Mouse (Mus musculus) neural tube, embryonic 11.5 days (tissue): ENCODE data around the gene Snapc4. TPM values are rescaled to one million over a fixed set of nuclear protein-coding genes. Genes with fewer than 3 reads are reported as not detected.

Source experiments
- ATAC-seq: fragments of 200-750 bp; cut with Nextera tagmentation; 2 replicates; pipeline ENCODE4 v1.8.0; 2017; ENCODE audit warnings: moderate number of reproducible peaks, mild to moderate bottlenecking, moderate TSS enrichment, moderate library complexity; ENCODE audit not compliant: insufficient read depth, low FRiP score, low TSS enrichment
- DNase-seq: peaks from one replicate; pipeline ENCODE4 v3.0.0-alpha.2; 2015; ENCODE audit warnings: low spot score
- H3K27ac ChIP-seq: fragments of 300-500 bp; sonication (generic); 2 replicates; pipeline ENCODE4 v1.5.1; 2014; ENCODE audit warnings: low read depth, mild to moderate bottlenecking, low read length
- H3K27me3 ChIP-seq: fragments of 300-500 bp; sonication (generic); 2 replicates; pipeline ENCODE4 v1.6.1; 2014; ENCODE audit warnings: mild to moderate bottlenecking, low read length, mixed read lengths; ENCODE audit not compliant: control insufficient read depth, insufficient read depth
- H3K36me3 ChIP-seq: fragments of 300-500 bp; sonication (generic); 2 replicates; pipeline ENCODE4 v1.6.1; 2014; ENCODE audit warnings: mild to moderate bottlenecking, low read length, moderate library complexity, mixed read lengths; ENCODE audit not compliant: control insufficient read depth, insufficient read depth
- H3K4me1 ChIP-seq: fragments of 300-500 bp; sonication (generic); 2 replicates; pipeline ENCODE4 v1.6.1; 2014; ENCODE audit warnings: low read length, mixed read lengths; ENCODE audit not compliant: control insufficient read depth, insufficient read depth
- H3K4me2 ChIP-seq: fragments of 300-500 bp; sonication (generic); 2 replicates; pipeline ENCODE4 v1.6.1; 2014; ENCODE audit warnings: low read depth, mild to moderate bottlenecking, moderate library complexity
- H3K4me3 ChIP-seq: fragments of 300-500 bp; sonication (generic); 2 replicates; pipeline ENCODE4 v1.5.1; 2014; ENCODE audit warnings: low read depth, low read length
- H3K9ac ChIP-seq: fragments of 300-500 bp; sonication (generic); 2 replicates; pipeline ENCODE4 v1.6.1; 2014; ENCODE audit warnings: mild to moderate bottlenecking, low read length
- H3K9me3 ChIP-seq: fragments of 300-500 bp; sonication (generic); 2 replicates; pipeline ENCODE4 v1.6.1; 2016; ENCODE audit warnings: low read length; ENCODE audit not compliant: control insufficient read depth
- WGBS: fragments of 180-500 bp; shearing (Covaris S2); extraction: QIAGEN DNeasy Blood & Tissue Kit; methylation state at CpG from one replicate; pipeline ENCODE4 v1.1.7; 2014; 5-methylcytosine and 5-hydroxymethylcytosine counted together
- polyA plus RNA-seq: library from polyadenylated mRNA; unstranded; fragments of >200 nt; fragmentation: Nextera tagmentation; extraction: Ambion mirVana; gene quantifications from 2 replicates; pipeline ENCODE4 v1.2.1, GENCODE M21; 2014

Snapc4 gene
- polyA plus RNA-seq, 1 experiment from 2014 or later: 26.9 TPM

DNA sequence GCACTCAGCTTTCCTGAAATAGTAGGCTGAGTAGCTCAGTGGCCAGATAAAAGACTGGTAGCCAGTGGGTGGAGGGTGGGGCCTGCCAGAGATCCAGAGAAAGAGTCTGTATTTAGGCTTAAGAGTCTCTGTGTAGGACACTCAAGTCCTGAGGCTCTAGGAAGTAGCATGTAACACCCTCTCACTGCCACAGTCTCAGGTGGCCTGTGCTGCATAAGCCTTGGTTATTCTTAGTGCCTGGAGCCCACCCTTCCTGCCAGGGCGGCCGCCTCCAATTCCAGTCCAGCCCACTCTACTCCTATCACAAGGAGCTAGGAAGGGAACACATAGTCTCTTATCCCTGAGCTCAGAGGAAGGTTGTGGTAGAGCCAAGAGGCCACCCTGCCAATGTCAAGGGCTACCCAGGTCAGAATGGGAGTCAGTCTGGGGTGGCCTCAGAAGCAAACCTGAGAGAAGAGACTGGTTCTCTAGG is 38.9 kb downstream of the Snapc4 start:
- Histone ChIP-seq H3K4me3 (no peak overlapping the region), H3K36me3 (peaks cover 29% of the 10 kb centered on the region), H3K9me3 (no peaks in the 10 kb centered on the region), H3K9ac (no peak overlapping the region), H3K27me3 (no peaks in the 10 kb centered on the region), H3K27ac (no peak overlapping the region), H3K4me1 (no peaks in the 10 kb centered on the region), H3K4me2 (no peak overlapping the region)
- no peak for ATAC-seq
- no peak for DNase-seq
- 100% methylated on average over 2 of the region's 2 CpGs for WGBS

GRCm38 (mm10) chr2:26339204-26339551 is 41.3 kb downstream of the Snapc4 start:
- DNase-seq: no peak
- H3K27me3 ChIP-seq: no peaks in the 10 kb centered on the region
- H3K4me1 ChIP-seq: no peaks in the 10 kb centered on the region
- no peak overlapping the region for H3K4me2 ChIP-seq
- H3K9ac ChIP-seq: no peak overlapping the region
- WGBS: 92% methylated on average over 5 of the region's 5 CpGs
- ATAC-seq: no peak
- peaks cover 21% of the 10 kb centered on the region; the same call in 1 of the 2 replicates for H3K36me3 ChIP-seq
- H3K9me3 ChIP-seq: no peaks in the 10 kb centered on the region
- no peak overlapping the region for H3K4me3 ChIP-seq
- no peak overlapping the region for H3K27ac ChIP-seq

- no peak overlapping the region for H3K4me2 ChIP-seq
- no peak for ATAC-seq
- H3K4me1 ChIP-seq: no peaks in the 10 kb centered on the region
- WGBS: 83% methylated on average over 8 of the region's 13 CpGs
- H3K36me3 ChIP-seq: peaks cover 21% of the 10 kb centered on the region; the same call in 1 of the 2 replicates
- H3K27me3 ChIP-seq: no peaks in the 10 kb centered on the region
- no peak overlapping the region for H3K4me3 ChIP-seq
- no peak overlapping the region for H3K27ac ChIP-seq
- no peaks in the 10 kb centered on the region for H3K9me3 ChIP-seq
- no peak overlapping the region for H3K9ac ChIP-seq
- DNase-seq: no peak
Measured at GRCm38 (mm10) chr2:26338302-26339203, 41.9 kb downstream of the Snapc4 start.

GRCm38 (mm10) chr2:26330702-26331101 is 49.8 kb downstream of the Snapc4 start:
- ATAC-seq: no peak
- Histone ChIP-seq H3K27ac (no peak overlapping the region), H3K36me3 (peaks cover 15% of the 10 kb centered on the region), H3K4me2 (no peak overlapping the region), H3K4me1 (no peaks in the 10 kb centered on the region), H3K4me3 (no peak overlapping the region), H3K9me3 (no peaks in the 10 kb centered on the region), H3K9ac (no peak overlapping the region), H3K27me3 (no peaks in the 10 kb centered on the region)
- 70% methylated on average over 6 of the region's 6 CpGs for WGBS
- no peak for DNase-seq

- Histone ChIP-seq H3K4me2 (no peak overlapping the region), H3K4me1 (no peaks in the 10 kb centered on the region), H3K4me3 (no peak overlapping the region), H3K9me3 (no peaks in the 10 kb centered on the region), H3K27me3 (no peaks in the 10 kb centered on the region), H3K27ac (no peak overlapping the region), H3K36me3 (peaks cover 20% of the 10 kb centered on the region), H3K9ac (no peak overlapping the region)
- ATAC-seq: no peak
- WGBS: 81% methylated on average over 4 of the region's 4 CpGs
- DNase-seq: no peak
Measured at GRCm38 (mm10) chr2:26330056-26330468, 50.4 kb downstream of the Snapc4 start.

DNA sequence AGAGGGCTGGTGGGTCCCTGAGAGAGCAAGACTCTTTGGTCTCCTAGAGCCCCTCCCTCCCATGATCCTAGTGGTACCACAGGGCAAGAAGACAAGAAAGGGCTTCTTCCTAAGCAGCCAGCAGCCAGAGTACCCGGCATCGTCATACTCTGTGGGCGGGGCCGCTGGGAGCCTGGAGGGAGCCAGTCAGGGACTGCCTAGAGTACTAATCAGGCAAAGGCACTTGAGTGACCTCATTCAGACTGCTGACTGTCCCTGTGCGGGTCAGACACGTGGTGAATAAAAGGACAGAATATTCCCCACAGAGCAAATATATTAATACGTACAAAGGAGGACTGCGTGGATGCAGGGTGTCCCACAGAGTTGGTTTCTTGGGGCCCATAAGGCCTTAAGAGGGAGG is 51.1 kb downstream of the Snapc4 start:
- Histone ChIP-seq H3K36me3 (peaks cover 23% of the 10 kb centered on the region), H3K4me1 (no peaks in the 10 kb centered on the region), H3K27me3 (no peaks in the 10 kb centered on the region), H3K9me3 (no peaks in the 10 kb centered on the region), H3K4me3 (no peak overlapping the region), H3K9ac (no peak overlapping the region), H3K4me2 (no peak overlapping the region), H3K27ac (no peak overlapping the region)
- ATAC-seq (no peak), DNase-seq (no peak)
- 65% methylated on average over 8 of the region's 8 CpGs for WGBS

DNA sequence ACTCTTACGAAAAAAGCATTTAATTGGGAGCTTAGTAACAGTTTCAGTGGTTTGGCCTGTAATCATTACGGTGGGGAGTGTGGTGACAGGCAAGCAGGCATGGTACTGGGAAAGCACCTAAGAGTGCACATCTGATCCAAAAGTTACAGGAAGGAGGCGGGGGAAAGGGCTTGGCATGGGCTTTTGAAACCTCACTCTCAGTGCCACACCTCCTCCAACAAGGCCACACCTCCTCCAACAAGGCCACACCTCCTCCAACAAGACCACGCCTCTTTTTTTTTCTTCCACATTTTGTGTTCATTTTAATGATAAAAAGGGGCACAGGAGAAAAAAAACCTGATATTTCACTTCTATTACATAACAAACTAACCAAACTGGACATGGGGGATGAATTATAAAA is 52.6 kb downstream of the Snapc4 start:
- ATAC-seq (no peak), DNase-seq (no peak)
- no peak overlapping the region for H3K4me2 ChIP-seq
- H3K4me1 ChIP-seq: no peaks in the 10 kb centered on the region
- 88% methylated on average over 4 of the region's 4 CpGs for WGBS
- H3K27ac ChIP-seq: no peak overlapping the region
- no peaks in the 10 kb centered on the region for H3K27me3 ChIP-seq
- H3K4me3 ChIP-seq: no peak overlapping the region
- H3K36me3 ChIP-seq: peaks cover 27% of the 10 kb centered on the region
- no peaks in the 10 kb centered on the region for H3K9me3 ChIP-seq
- H3K9ac ChIP-seq: no peak overlapping the region

DNA sequence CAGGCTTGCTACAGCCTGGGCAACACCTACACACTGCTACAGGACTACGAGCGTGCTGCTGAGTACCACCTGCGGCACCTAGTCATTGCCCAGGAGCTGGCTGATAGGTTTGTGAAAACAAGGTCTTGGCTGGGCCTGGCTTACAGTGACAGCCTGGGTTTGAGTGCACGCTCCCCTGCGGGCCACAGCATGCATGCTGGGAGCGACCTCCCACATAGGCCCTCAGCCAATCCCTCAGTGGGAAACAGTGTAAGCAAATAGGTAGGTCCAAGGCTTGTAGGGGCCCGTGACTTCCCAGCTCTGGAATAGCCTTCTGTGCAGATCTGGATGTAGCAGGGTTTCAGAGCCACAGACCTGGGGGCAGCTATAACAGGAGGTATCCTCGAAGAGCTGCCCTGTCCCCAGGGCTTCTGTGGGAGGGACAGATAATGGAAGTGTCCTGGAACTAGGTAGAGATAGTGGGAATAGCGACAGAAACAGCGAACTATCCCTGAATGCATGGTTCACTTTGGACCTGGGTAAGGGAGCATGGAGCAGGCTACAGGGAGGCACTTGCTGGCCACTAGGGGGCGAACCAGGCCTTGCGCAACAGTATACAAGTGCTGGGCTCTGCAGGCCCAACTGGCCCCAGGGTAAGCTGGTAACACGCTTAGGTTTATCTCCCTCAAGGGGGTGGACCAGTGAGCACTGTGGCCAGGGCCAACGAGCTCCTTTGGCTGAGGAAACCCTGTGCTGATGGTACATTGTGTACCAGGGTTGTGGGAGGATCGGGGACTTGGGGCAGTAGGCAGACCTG is 54.9 kb downstream of the Snapc4 start:
- Histone ChIP-seq H3K27ac (no peak overlapping the region), H3K4me1 (no peaks in the 10 kb centered on the region), H3K4me3 (no peak overlapping the region), H3K36me3 (peaks cover 28% of the 10 kb centered on the region), H3K27me3 (no peaks in the 10 kb centered on the region), H3K4me2 (no peak overlapping the region), H3K9me3 (no peaks in the 10 kb centered on the region), H3K9ac (no peak overlapping the region)
- 70% methylated on average over 15 of the region's 15 CpGs for WGBS
- peak; percentile 84 for ATAC-seq
- DNase-seq: peak; percentile 73
